Mouse (Mus musculus) retina, adult 2 months (tissue): ENCODE measurements around the gene Ppox.
A peak's percentile ranks its signal among the peaks of the same experiment; 100 is the strongest.

Experiments
- DNase-seq: peaks from one replicate; pipeline ENCODE4 v3.0.0-alpha.2; 2012; ENCODE audit warnings: low read depth, low spot score

The Ppox gene

GRCm38 (mm10) chr1:171285096-171285892, 4.3 kb upstream of the Ppox start:
- DNase-seq: no peak

GRCm38 (mm10) chr1:171284491-171284890, 3.5 kb upstream of the Ppox start:
- no peak for DNase-seq

GRCm38 (mm10) chr1:171283188-171284160, 2.5 kb upstream of the Ppox start:
- no peak for DNase-seq

- no peak for DNase-seq
These were observed 1.3 kb upstream of the Ppox start for GRCm38 (mm10) chr1:171282086-171282805.

- no peak for DNase-seq
These were observed 540 bp upstream of the Ppox start for GRCm38 (mm10) chr1:171281528-171281923.

GRCm38 (mm10) chr1:171280250-171280915, 603 bp downstream of the Ppox start:
- DNase-seq: no peak

- DNase-seq: no peak
These were observed 1.3 kb downstream of the Ppox start for GRCm38 (mm10) chr1:171279721-171280120.

GRCm38 (mm10) chr1:171279012-171279705, 1.8 kb downstream of the Ppox start:
- DNase-seq: no peak

- DNase-seq: no peak
These were observed 2.5 kb downstream of the Ppox start for GRCm38 (mm10) chr1:171278436-171278835.

GRCm38 (mm10) chr1:171277736-171278135, 3.2 kb downstream of the Ppox start:
- no peak for DNase-seq

- DNase-seq: no peak
These were observed 4.8 kb downstream of the Ppox start for GRCm38 (mm10) chr1:171276110-171276748.

- DNase-seq: no peak
These were observed 5.7 kb downstream of the Ppox start for GRCm38 (mm10) chr1:171275144-171275734.

GRCm38 (mm10) chr1:171274171-171274570, 6.8 kb downstream of the Ppox start:
- DNase-seq: no peak

GRCm38 (mm10) chr1:171272086-171272485, 8.9 kb downstream of the Ppox start:
- DNase-seq: no peak

- no peak for DNase-seq
These were observed 9.4 kb downstream of the Ppox start for GRCm38 (mm10) chr1:171271622-171272021.

- DNase-seq: no peak
These were observed 9.8 kb downstream of the Ppox start for GRCm38 (mm10) chr1:171271196-171271595.

GRCm38 (mm10) chr1:171270573-171270900, 10.4 kb downstream of the Ppox start:
- DNase-seq: no peak

- DNase-seq: peak; percentile 78
These were observed 11.0 kb downstream of the Ppox start, which contains the start of gene B4galt3 for GRCm38 (mm10) chr1:171269848-171270572. TSS of gene B4galt3 (plus strand) at chr1:171270328.

GRCm38 (mm10) chr1:171268341-171268740, 12.6 kb downstream of the Ppox start:
- no peak for DNase-seq
